Mouse (Mus musculus) brain, embryonic 14.5 days (tissue): ENCODE results near the gene Swap70. TPM values are rescaled to one million over a fixed set of nuclear protein-coding genes. Genes with fewer than 3 reads are reported as not detected.

ENCODE experiments used
- DNase-seq: peaks from one replicate; pipeline ENCODE4 v3.0.0-alpha.2; 2011; ENCODE audit warnings: low read depth
- CTCF ChIP-seq: fragments of 200-500 bp; IDR thresholded peaks from 2 replicates; pipeline ENCODE4 v1.5.1; 2012; ENCODE audit warnings: inconsistent platforms, mild to moderate bottlenecking, moderate library complexity, borderline replicate concordance; ENCODE audit not compliant: insufficient read depth, insufficient read length; ENCODE audit errors: extremely low read depth
- POLR2A ChIP-seq: fragments of 200-500 bp; IDR thresholded peaks from 2 replicates; pipeline ENCODE4 v1.6.1; 2012; ENCODE audit warnings: mild to moderate bottlenecking, inconsistent platforms, borderline replicate concordance; ENCODE audit not compliant: poor library complexity, insufficient read depth, insufficient read length, severe bottlenecking; ENCODE audit errors: extremely low read depth
- polyA plus RNA-seq: library from polyadenylated mRNA; depleted of rRNA; stranded (reverse); fragments of >200 nt; gene quantifications from 2 replicates; pipeline ENCODE4 v1.2.3, GENCODE M21; 2012

Swap70 gene
- polyA plus RNA-seq, 1 experiment: 7.5 TPM

DNA sequence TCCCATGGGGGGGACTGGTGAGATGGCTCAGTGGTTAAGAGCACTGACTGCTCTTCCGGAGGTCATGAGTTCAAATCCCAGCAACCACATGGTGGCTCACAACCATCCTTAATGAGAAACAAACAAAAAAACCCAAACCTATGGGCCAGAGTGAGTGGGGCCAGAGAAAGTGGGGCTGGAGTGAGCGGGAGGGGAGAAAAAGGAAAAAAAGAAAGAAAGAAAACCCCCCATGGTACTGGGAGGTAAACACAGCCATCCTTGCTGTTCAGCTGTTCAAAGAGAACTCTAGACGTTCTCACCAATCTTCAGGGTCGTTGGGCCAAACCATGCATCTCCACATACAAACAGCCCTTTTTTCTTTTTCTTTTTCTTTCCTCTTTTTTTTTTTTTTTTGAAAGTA is 18.1 kb downstream of the Swap70 start:
- DNase-seq: no peak
- no peak for TF ChIP-seq CTCF
- no peak for TF ChIP-seq POLR2A

DNA sequence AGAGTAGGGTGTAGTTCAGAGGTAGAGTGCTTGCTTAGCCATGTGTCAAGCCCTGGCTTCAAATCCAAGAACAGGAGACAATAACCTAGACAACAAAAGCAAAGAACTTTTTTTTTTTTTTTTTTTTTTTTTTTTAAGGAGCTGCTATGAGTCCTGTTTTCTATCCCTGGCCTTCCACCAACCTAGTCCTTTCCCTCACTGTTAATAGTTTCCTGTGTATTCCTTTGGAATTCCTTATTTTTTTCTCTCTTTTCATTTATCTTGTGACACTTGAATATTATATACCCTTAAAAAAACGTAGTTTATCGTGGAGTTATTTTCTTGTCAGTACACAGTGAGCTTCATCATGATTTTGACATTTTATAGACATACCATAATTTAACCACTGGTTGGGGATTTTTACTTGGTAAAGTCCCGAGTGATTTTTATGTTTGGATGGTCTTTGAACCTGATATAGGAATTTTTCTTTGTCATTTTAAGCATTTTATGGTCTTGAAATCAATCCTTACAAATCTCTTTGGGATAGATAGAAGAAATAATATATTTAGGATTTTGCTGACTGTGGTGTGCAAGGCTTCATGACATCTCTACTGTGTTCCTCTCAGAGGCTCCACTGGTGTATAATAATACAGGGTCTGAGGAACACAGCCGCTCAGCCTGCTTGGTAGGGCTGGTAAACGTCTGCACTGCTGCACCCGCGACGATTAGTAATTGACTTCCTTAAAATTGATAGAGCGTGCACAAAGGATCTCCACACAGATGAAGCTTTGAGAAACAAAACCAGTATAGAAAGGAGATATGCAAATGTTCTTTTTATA is 20.2 kb downstream of the Swap70 start:
- no peak for DNase-seq
- TF ChIP-seq CTCF: no peak
- no peak for TF ChIP-seq POLR2A

DNA sequence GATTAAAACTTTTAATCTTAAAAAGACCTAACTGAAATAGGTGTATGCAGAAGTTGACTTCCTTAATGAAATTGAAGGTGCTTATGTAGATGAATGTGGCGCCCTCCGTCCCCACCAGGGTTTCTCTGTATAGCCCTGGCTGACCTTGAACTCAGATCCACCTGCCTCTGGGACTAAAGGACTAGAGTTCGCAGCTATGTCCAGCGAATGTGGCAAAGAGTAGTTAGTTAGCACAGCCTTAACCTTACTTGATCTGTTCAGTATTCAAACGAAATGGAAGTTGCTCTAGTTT is 20.7 kb downstream of the Swap70 start:
- DNase-seq: no peak
- no peak for TF ChIP-seq POLR2A
- TF ChIP-seq CTCF: no peak

DNA sequence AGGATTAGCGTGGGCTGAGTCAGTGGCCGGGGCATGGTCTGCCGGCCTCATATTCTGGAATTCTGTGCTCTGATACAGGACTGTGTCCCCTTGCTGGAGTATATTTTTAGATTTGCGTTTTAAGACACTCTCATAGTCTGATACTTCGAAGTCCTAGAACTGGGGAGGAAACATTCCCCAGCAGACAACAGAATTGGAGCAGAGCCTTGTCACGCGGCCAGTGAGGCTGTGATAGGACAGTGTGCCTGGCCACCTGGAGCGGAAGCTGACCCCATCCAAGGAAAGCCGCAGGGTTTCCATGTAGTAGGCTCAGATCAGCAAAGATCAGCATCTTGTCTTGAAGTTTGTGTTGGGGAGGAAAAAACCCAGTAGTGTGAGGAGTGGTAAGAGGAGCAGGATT is 23.6 kb downstream of the Swap70 start:
- no peak for DNase-seq
- TF ChIP-seq CTCF (no peak), POLR2A (no peak)

DNA sequence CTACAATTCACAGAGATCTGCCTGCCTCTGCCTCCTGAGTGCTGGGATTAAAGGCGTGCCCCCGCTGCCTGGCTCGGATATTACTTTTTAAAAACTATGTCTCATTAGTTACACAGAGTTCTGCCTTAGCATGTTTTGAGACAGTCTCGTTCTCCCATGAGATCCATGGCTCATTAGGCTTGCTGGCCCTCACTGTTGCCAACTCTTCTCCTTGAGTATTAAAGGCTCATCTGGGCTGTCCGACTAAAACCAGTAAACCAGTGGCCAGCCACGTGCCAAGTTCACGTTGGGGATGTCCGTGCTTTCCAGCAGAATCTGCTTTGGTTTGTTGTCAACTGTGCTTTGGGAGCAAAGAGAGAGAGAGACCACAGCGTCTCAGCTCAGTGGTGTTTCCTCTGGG is 25.0 kb downstream of the Swap70 start:
- TF ChIP-seq POLR2A (no peak), CTCF (no peak)
- DNase-seq: no peak

DNA sequence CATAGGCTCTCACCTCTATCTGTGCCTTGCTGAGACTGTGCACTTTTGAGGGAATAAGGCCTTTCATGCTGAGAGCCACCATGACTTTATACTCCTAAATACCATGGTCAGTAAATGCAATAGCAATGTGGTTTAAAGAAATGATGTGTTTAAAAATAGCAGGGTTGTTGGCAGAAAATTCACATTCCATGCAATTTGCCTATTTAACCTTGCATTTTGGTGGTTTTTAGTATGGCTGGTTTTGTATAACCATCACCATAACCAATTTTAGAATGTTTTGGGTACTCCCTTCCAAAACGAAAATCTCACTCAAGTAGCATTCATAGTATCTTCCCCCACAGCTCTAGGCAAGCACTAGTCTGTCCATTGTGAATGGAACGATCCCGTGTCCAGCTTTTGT is 26.3 kb downstream of the Swap70 start:
- no peak for TF ChIP-seq CTCF
- no peak for TF ChIP-seq POLR2A
- no peak for DNase-seq

DNA sequence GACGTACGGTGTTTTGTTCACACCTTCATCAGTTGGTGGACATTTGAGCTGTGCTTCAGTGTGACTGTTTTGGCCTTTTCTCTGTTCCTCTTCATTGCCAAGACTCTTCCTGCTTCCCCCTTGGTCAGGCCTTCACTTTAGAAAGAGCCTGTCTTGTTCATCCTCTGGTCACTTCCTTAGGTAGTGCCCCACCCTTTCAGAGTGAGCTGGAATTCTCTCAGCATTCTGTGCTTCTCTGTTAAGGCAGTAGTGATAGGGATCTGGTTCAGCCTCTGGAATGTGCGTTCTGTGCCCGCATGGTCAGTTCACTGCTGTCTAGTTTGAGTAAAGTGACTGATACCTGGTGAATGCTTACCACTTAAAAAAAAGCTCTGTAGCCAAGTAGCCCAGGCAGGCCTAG is 27.2 kb downstream of the Swap70 start:
- TF ChIP-seq POLR2A (no peak), CTCF (no peak)
- no peak for DNase-seq

DNA sequence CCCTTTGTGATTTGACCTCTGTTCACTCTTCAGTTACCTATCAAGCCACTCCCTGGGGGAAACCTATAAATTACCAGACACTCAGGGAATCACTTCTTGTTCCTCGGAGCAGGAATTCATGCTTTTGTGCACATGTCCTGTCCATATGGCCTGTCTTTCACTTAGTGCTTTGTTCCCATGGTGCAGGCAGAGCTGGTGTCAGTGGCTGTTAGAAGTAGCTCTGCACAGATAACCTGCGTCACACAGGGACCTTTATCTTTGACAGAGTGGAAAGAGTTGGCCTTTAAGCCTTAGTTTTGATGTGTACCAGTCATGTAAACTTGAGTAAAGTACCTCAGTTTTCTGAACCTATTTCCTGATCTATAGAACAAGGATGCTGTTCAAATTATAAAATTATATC is 32.4 kb downstream of the Swap70 start:
- DNase-seq: no peak
- TF ChIP-seq POLR2A (no peak), CTCF (no peak)

DNA sequence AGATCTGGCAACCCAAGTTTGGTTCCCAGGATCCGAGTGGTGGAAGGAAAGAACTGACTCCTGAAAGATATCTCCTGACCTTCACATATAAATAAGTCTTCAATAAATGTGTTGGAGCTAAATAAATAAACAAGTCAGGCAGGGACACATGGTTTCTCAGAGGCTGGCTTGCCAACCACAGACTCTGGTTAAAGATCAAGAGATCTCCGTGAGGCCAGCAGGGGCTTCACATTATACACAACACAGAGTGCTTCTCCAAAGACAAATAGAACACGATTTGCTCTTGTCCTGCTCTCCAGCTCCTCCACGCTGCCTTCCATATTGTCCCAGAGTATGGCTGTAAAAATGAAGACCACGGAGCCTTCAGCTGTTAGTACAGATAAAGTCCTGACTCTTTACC is 32.9 kb downstream of the Swap70 start:
- TF ChIP-seq POLR2A (no peak), CTCF (no peak)
- DNase-seq: no peak

DNA sequence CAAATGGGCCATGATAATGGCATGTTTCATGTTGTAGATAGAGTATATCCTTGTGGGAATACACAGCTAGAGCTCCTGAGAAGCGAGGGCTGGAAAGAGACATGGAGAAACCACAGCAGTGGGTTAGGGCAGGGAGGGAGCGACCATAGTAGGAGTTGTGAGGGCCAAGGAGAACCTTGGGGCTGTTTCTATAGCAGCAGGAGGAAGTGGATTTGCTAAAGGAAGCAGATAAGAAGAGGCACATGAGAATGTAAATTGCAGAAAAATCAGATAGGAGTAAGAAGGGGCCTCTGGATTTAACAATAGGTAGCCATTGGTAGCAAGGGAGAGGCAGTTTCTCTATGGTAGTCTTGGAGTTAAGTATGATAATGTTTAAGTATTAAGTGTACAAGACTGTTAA is 35.5 kb downstream of the Swap70 start:
- no peak for DNase-seq
- no peak for TF ChIP-seq POLR2A
- no peak for TF ChIP-seq CTCF

DNA sequence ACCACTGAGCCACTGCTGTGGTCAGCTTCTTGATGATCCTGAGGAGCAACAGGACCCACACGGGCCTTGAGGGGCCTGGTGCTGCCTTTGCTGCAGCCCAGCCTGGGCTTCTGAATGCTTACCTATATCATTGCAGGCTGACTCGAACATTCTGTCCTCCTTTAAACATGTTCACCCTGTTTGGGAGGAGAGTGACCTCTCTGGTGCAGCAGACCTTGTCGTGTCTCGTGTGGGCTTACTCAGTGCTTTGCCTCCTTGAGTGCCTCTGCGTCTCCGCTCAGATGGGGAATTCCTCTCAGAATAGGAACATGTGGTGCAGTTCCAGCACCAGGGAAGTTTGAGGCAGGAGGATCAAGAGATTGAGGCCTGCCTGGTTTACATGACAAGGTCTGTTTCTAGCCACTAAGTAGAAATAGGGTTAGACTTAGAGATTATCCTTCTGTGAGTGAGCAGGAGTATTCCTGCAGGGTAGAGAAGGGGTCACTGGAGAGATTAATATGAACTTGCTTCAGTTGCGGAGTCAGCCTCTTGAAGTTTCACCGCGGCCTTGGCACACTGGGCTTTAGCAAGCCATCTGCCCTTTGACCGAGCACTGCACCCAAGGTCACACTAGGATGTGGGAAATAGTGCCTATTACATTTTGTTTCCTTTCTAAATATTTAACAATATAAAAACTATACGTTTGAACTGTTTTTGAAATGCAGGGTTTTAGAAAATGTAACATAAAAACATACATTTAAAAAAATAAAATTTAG is 36.9 kb downstream of the Swap70 start:
- TF ChIP-seq POLR2A (no peak), CTCF (no peak)

DNA sequence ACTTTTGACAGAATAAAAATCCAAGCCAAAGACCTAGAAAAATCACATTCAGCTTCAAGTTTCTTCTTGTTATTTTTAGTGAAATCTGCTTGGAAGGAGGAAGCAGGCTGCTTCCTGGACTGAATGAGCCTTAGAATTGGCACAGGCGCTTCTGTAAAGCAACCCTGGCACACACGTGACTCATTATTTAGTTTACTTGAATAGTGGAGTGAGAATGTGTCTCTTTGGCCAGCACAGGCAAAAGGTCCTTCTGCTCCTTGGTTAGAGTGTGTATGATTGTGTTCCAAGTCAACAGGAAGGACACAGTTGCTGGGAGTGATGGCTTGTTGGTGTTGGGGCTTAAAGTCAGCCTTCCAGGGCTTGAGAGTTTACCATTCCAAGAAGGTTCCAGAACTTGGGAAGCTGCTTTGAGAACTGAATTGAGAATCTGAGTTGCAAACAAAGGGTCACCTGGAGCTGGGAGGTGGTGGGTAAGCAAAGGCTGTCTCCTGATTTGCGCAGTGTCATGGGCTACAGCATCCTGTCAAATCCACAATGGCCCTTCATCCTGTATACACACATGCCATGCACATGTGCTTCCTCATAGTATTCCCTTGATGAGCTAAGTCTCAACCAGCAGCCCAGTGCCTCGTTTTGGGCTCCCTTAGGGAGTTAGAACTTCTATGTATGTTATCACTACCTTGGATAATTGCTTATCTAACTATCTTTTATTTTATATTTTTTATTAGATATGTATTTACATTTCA is 38.6 kb downstream of the Swap70 start:
- peak; percentile 60 for DNase-seq
- TF ChIP-seq POLR2A (no peak), CTCF (no peak)

More for the DNA sequence above, 36.9 kb downstream of the Swap70 start:
- no peak for DNase-seq

DNA sequence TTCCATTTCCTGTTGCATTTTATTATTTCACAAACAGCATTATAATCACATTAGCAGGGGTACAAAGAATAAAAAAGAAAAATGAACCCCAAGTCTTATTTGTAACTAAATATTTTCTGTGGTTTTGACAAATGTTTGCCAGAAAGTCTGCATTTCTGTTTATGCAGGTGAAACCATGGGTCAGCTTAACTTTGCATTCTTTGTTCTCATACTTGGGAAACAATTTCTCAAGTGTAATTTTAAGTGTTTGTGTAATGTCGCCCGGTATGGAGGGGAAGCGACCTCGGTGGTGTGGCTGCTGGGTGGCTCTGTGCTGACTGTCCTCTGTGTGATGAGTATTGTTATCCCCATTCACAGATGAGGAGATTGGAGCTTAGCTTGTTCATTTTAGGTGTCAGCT is 40.3 kb downstream of the Swap70 start:
- no peak for DNase-seq
- TF ChIP-seq CTCF: no peak
- TF ChIP-seq POLR2A: no peak
